Mouse (Mus musculus) liver, postnatal 0 days (tissue): Measurements from ENCODE around the gene Grrp1. TPM values are rescaled to one million over a fixed set of nuclear protein-coding genes. Genes with fewer than 3 reads are reported as not detected.

ENCODE experiments used
- ATAC-seq: fragments of 200-750 bp; cut with Nextera tagmentation; 2 replicates; pipeline ENCODE4 v1.8.0; 2017; ENCODE audit warnings: mild to moderate bottlenecking, moderate library complexity
- DNase-seq: peaks from one replicate; pipeline ENCODE4 v3.0.0-alpha.2; 2016
- H3K27ac ChIP-seq: fragments of 300-500 bp; sonication (generic); 2 replicates; pipeline ENCODE4 v1.5.1; 2014; ENCODE audit warnings: antibody characterized with exemption, moderate library complexity, mild to moderate bottlenecking, low read depth
- H3K27me3 ChIP-seq: fragments of 300-500 bp; sonication (generic); 2 replicates; pipeline ENCODE4 v1.6.1; 2014; ENCODE audit warnings: low read length, control low read depth, mixed read lengths; ENCODE audit not compliant: insufficient read depth
- H3K36me3 ChIP-seq: fragments of 300-500 bp; sonication (generic); replicated peaks from 2 replicates; pipeline ENCODE4 v1.6.1; 2014; ENCODE audit warnings: mild to moderate bottlenecking, control low read depth, low read length, moderate library complexity, mixed read lengths; ENCODE audit not compliant: insufficient read depth
- H3K4me1 ChIP-seq: fragments of 300-500 bp; sonication (generic); 2 replicates; pipeline ENCODE4 v1.6.1; 2014; ENCODE audit warnings: antibody characterized with exemption, mild to moderate bottlenecking, control low read depth; ENCODE audit not compliant: insufficient read depth
- H3K4me2 ChIP-seq: fragments of 300-500 bp; sonication (generic); 2 replicates; pipeline ENCODE4 v1.6.1; 2014; ENCODE audit warnings: low read depth, mild to moderate bottlenecking, low read length, moderate library complexity, mixed read lengths
- H3K4me3 ChIP-seq: fragments of 300-500 bp; sonication (generic); 2 replicates; pipeline ENCODE4 v1.5.1; 2014; ENCODE audit warnings: low read depth, low read length
- H3K9ac ChIP-seq: fragments of 300-500 bp; sonication (generic); replicated peaks from 2 replicates; pipeline ENCODE4 v1.6.1; 2014; ENCODE audit warnings: mild to moderate bottlenecking, moderate library complexity
- H3K9me3 ChIP-seq: fragments of 300-500 bp; sonication (generic); 2 replicates; pipeline ENCODE4 v1.6.1; 2016; ENCODE audit warnings: mild to moderate bottlenecking, control low read depth, low read length, mixed read lengths
- CTCF ChIP-seq: sonication (generic); IDR thresholded peaks from 2 replicates; pipeline ENCODE4 v1.5.1; 2016; ENCODE audit warnings: antibody characterized with exemption, low read depth
- EP300 ChIP-seq: IDR thresholded peaks from 2 replicates; pipeline ENCODE4 v1.6.1; 2016; ENCODE audit warnings: antibody characterized with exemption, low read depth, mild to moderate bottlenecking
- WGBS: fragments of 180-500 bp; shearing (Covaris S2); extraction: QIAGEN DNeasy Blood & Tissue Kit; methylation state at CpG from one replicate; pipeline ENCODE4 v1.1.7; 2014; ENCODE audit not compliant: insufficient replicate concordance; 5-methylcytosine and 5-hydroxymethylcytosine counted together
- polyA plus RNA-seq: library from polyadenylated mRNA; unstranded; fragments of >200 nt; fragmentation: Nextera tagmentation; extraction: Ambion mirVana; gene quantifications from 2 replicates; pipeline ENCODE4 v1.2.1, GENCODE M21; 2015

Grrp1 gene
- polyA plus RNA-seq, 1 experiment from 2014 or later: 1.4 TPM

GRCm38 (mm10) chr4:134238279-134238651, 15.6 kb downstream of the Grrp1 start, which contains the start of gene Cnksr1:
Cnksr1 (minus strand) TSS chr4:134238399.
- peaks cover 2% of the 10 kb centered on the region; the same call in 1 of the 2 replicates for H3K4me1 ChIP-seq
- H3K4me2 ChIP-seq: peak within 1 kb of the TSS; percentile 44
- ATAC-seq (peak; percentile 82), DNase-seq (peak; percentile 73)
- 10% methylated on average over 18 of the region's 18 CpGs for WGBS
- no peak within 1 kb of the TSS; the same call in 1 of the 2 replicates for H3K4me3 ChIP-seq
- TF ChIP-seq EP300: no peak
- TF ChIP-seq CTCF: no peak
- no peak within 1 kb of the TSS for H3K27ac ChIP-seq
- H3K27me3 ChIP-seq: 0 out of 2 replicates have a peak, but pooled peaks cover 3% of the 10 kb centered on the region
- H3K36me3 ChIP-seq: no peaks in the 10 kb centered on the region
- H3K9ac ChIP-seq: no peak within 1 kb of the TSS
- H3K9me3 ChIP-seq: no peaks in the 10 kb centered on the region

DNA sequence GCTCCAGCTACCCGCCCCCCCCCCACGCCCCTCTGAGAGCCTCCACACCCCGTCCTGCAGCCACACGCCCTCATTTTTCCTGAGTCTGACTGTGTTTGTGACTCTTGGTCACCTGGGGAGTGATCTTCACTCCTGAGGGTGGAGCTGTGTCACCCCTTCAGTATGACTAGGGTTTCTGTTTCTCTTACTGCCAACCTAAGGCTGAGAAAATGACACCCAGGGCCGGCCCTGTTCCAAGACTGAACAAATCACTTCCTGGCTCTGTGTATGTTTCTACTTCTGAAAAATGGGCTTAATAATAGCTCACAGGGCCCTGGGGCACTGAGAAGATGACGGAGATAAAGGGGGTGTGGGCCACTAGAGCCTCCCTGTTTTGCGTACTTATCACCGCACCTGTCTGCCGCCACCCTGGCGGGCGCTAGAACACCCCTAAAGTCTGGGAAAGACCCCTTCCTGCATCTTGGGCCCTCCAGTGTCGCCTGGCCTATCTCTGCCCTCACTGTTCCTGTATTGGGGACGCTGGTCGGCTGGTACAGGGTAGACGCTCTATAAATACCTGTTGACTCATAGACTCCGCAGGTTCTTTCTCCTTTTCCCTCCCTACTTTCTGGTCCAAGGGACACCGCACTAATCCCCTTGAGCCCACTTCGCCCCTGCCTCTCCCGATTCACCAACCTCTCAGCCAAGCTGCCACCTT, 16.2 kb downstream of the Grrp1 start:
- Histone ChIP-seq H3K27me3 (0 out of 2 replicates have a peak, but pooled peaks cover 3% of the 10 kb centered on the region), H3K36me3 (no peaks in the 10 kb centered on the region), H3K27ac (no peak overlapping the region), H3K9ac (no peak overlapping the region), H3K4me3 (no peak overlapping the region), H3K4me1 (peaks cover 2% of the 10 kb centered on the region; the same call in 1 of the 2 replicates), H3K9me3 (no peaks in the 10 kb centered on the region), H3K4me2 (peak overlapping the region; percentile 44; the same call in 1 of the 2 replicates)
- TF ChIP-seq CTCF (no peak), EP300 (no peak)
- ATAC-seq (peak; percentile 14; the same call in 1 of the 2 replicates), DNase-seq (no peak)
- WGBS: 31% methylated on average over 19 of the region's 19 CpGs

GRCm38 (mm10) chr4:134234876-134235275, 19.0 kb downstream of the Grrp1 start:
- TF ChIP-seq EP300 (no peak), CTCF (no peak)
- Histone ChIP-seq H3K4me1 (peaks cover 2% of the 10 kb centered on the region; the same call in 1 of the 2 replicates), H3K9me3 (no peaks in the 10 kb centered on the region), H3K4me2 (no peak overlapping the region), H3K27ac (no peak overlapping the region), H3K4me3 (no peak overlapping the region), H3K27me3 (0 out of 2 replicates have a peak, but pooled peaks cover 3% of the 10 kb centered on the region), H3K36me3 (no peaks in the 10 kb centered on the region), H3K9ac (no peak overlapping the region)
- DNase-seq (no peak), ATAC-seq (no peak)
- WGBS: 71% methylated on average over 5 of the region's 5 CpGs

GRCm38 (mm10) chr4:134230431-134230830, 23.5 kb downstream of the Grrp1 start:
- Histone ChIP-seq H3K4me3 (no peak overlapping the region), H3K27ac (no peak overlapping the region), H3K9me3 (no peaks in the 10 kb centered on the region)

GRCm38 (mm10) chr4:134227194-134227593, 26.7 kb downstream of the Grrp1 start, which contains the start of gene Catsper4:
Catsper4 (minus strand) TSS chr4:134227383.
- TF ChIP-seq CTCF (peak; percentile 34), EP300 (no peak)
- Histone ChIP-seq H3K27ac (no peak within 1 kb of the TSS), H3K27me3 (no peaks in the 10 kb centered on the region), H3K4me2 (no peak within 1 kb of the TSS), H3K4me3 (no peak within 1 kb of the TSS), H3K36me3 (no peaks in the 10 kb centered on the region), H3K4me1 (no peaks in the 10 kb centered on the region), H3K9ac (no peak within 1 kb of the TSS), H3K9me3 (no peaks in the 10 kb centered on the region)
- WGBS: 76% methylated on average over 8 of the region's 8 CpGs
- ATAC-seq: no peak
- DNase-seq: no peak

More at GRCm38 (mm10) chr4:134230431-134230830, 23.5 kb downstream of the Grrp1 start:
- no peak overlapping the region for H3K4me2 ChIP-seq
- H3K27me3 ChIP-seq: no peaks in the 10 kb centered on the region
- 41% methylated on average over 8 of the region's 8 CpGs for WGBS
- no peak for TF ChIP-seq EP300
- TF ChIP-seq CTCF: no peak
- DNase-seq: no peak
- no peak for ATAC-seq
- H3K9ac ChIP-seq: no peak overlapping the region
- H3K4me1 ChIP-seq: no peaks in the 10 kb centered on the region
- H3K36me3 ChIP-seq: no peaks in the 10 kb centered on the region

DNA sequence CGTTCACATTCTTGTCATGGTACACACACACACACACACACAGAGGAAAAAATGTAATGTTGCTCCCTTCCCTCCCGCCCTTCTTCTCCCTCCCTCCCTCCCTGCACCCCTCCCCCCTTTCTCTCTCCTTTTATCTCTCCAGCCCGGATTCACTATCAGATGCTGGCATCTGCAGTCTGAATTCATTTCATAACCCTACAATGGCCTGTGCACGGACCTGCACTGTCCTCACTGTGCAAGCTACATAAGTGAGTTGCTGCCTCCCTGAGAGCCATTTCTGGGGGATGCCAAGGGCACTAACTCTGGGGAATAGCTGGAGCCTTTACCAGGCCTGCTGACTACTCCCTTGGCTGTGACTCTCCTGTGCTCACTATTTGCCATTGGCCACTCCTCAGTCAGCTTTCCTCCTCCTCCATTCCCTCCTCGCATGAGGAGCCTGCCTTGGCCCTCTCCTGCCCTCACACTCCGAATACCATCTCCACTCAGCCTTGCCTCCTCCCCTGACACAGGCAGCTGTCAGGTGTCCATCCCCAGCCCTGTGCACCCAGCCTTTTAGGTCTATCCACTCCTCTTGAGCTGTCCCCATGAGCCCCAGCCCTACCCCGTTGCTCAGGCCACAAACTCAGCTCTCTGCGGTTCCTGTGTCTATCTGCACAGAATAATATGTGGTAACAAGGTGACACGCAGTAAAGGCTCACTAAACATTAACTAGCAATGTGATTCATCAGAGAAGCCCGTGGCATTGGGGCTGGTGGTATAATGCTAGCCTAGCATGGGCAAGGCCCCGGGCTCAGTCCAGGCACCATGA, 30.9 kb downstream of the Grrp1 start:
- no peaks in the 10 kb centered on the region for H3K36me3 ChIP-seq
- H3K4me1 ChIP-seq: no peaks in the 10 kb centered on the region
- no peaks in the 10 kb centered on the region for H3K9me3 ChIP-seq
- ATAC-seq (no peak), DNase-seq (no peak)
- H3K4me2 ChIP-seq: no peak overlapping the region
- no peak overlapping the region for H3K9ac ChIP-seq
- TF ChIP-seq EP300: no peak
- no peak for TF ChIP-seq CTCF
- H3K27ac ChIP-seq: no peak overlapping the region
- WGBS: 54% methylated on average over 11 of the region's 11 CpGs
- no peak overlapping the region for H3K4me3 ChIP-seq
- H3K27me3 ChIP-seq: no peaks in the 10 kb centered on the region
